Mouse (Mus musculus) neutrophil, adult 5-6 weeks (primary cell): ENCODE measurements around the gene Rexo5. TPM values are rescaled to one million over a fixed set of nuclear protein-coding genes. Genes with fewer than 3 reads are reported as not detected.

ENCODE experiments used
- ATAC-seq: fragments of 151-379, 151-347 bp; 2 replicates; pipeline ENCODE4 v1.8.0; 2017; ENCODE audit warnings: mild to moderate bottlenecking, moderate TSS enrichment; ENCODE audit not compliant: insufficient number of reproducible peaks, poor library complexity, low FRiP score, severe bottlenecking; ENCODE audit errors: extremely low read depth
- total RNA-seq: library from RNA; stranded (forward); fragments of 200-1000 nt; gene quantifications from 2 replicates; pipeline ENCODE4 v1.2.3, GENCODE M21; 2017

The Rexo5 gene
- total RNA-seq, 1 experiment from 2014 or later, result 15.4 TPM

- no peak for ATAC-seq
Measured at GRCm38 (mm10) chr7:119875776-119876440, 82.1 kb downstream of the Rexo5 start.

GRCm38 (mm10) chr7:119879171-119879570 lies 85.4 kb downstream of the Rexo5 start:
- peak; percentile 82 for ATAC-seq

- ATAC-seq, result no peak
Measured at GRCm38 (mm10) chr7:119880345-119880744, 86.5 kb downstream of the Rexo5 start.

GRCm38 (mm10) chr7:119881229-119881628 lies 87.4 kb downstream of the Rexo5 start:
- no peak for ATAC-seq

GRCm38 (mm10) chr7:119887887-119888286 lies 94.1 kb downstream of the Rexo5 start:
- no peak for ATAC-seq

GRCm38 (mm10) chr7:119892198-119892597 lies 98.4 kb downstream of the Rexo5 start:
- no peak for ATAC-seq

- no peak for ATAC-seq
Measured at GRCm38 (mm10) chr7:119892742-119893141, 98.9 kb downstream of the Rexo5 start.

- ATAC-seq, result no peak
Measured at GRCm38 (mm10) chr7:119894818-119895544, 101.2 kb downstream of the Rexo5 start.

GRCm38 (mm10) chr7:119895639-119896512 lies 102.1 kb downstream of the Rexo5 start, which contains the start of the genes Lyrm1 and Dcun1d3:
Gene Lyrm1, plus strand, starts transcription at chr7:119895861.
Gene Dcun1d3, minus strand, starts transcription at chr7:119896298.
- ATAC-seq, result peak; percentile 98

GRCm38 (mm10) chr7:119897521-119898109 lies 103.8 kb downstream of the Rexo5 start:
- ATAC-seq, result no peak

- ATAC-seq, result no peak
Measured at GRCm38 (mm10) chr7:119898247-119898856, 104.5 kb downstream of the Rexo5 start.

Other genes starting within 250 kb of the Rexo5 start
- under 0.01 TPM in 1 of 2 replicates, not detected in the other for gene Acsm2, start 239.7 kb upstream of the Rexo5 start, total RNA-seq
- gene Acsm1, start 187.0 kb upstream of the Rexo5 start, total RNA-seq, result not detected in 2 replicates
- not detected in 2 replicates for gene Acsm4, start 104.0 kb upstream of the Rexo5 start, total RNA-seq
- gene Thumpd1, start 73.2 kb upstream of the Rexo5 start, total RNA-seq, result 45.3 and 46.3 TPM in 2 replicates
- gene Acsm3, start 33.1 kb upstream of the Rexo5 start, total RNA-seq, result not detected in 2 replicates
- 3.3 and 3.4 TPM in 2 replicates for gene Eri2, start 52 bp downstream of the Rexo5 start, total RNA-seq
- gene Lyrm1, start 101.9 kb downstream of the Rexo5 start, total RNA-seq, result 4.3 and 4.8 TPM in 2 replicates
- gene Dcun1d3, start 102.3 kb downstream of the Rexo5 start, total RNA-seq, result 16.2 and 20.5 TPM in 2 replicates